Mouse (Mus musculus): Measurements from ENCODE around the gene Card19.

The Card19 gene

GRCm38 (mm10) chr13:49215504-49216219 is at the start of gene Card19:
Card19 (minus strand) TSS chr13:49216037.
- in situ Hi-C loops (cut with MboI; ENCODE audit: low pct_unique_long_range_greater_than_20kb in 1 of 2, low sequenced_read_pairs in 2 of 2, unreplicated experiment in 1 of 2), result no loop called here

GRCm38 (mm10) chr13:49260036-49260722 is 44.3 kb upstream of the Card19 start:
- in situ Hi-C loops (cut with MboI; ENCODE audit: low pct_unique_long_range_greater_than_20kb in 1 of 2, low sequenced_read_pairs in 2 of 2, unreplicated experiment in 1 of 2), result no loop called here

- in situ Hi-C loops (cut with MboI; ENCODE audit: low pct_unique_long_range_greater_than_20kb in 1 of 2, low sequenced_read_pairs in 2 of 2, unreplicated experiment in 1 of 2), result no loop called here
Observed at GRCm38 (mm10) chr13:49257819-49258313, 42.0 kb upstream of the Card19 start.

- in situ Hi-C loops (cut with MboI; ENCODE audit: low pct_unique_long_range_greater_than_20kb in 1 of 2, low sequenced_read_pairs in 2 of 2, unreplicated experiment in 1 of 2), result no loop called here
Observed at GRCm38 (mm10) chr13:49252746-49253145, 36.9 kb upstream of the Card19 start.

GRCm38 (mm10) chr13:49252113-49252512 is 36.3 kb upstream of the Card19 start:
- in situ Hi-C loops (cut with MboI; ENCODE audit: low pct_unique_long_range_greater_than_20kb in 1 of 2, low sequenced_read_pairs in 2 of 2, unreplicated experiment in 1 of 2), result no loop called here

GRCm38 (mm10) chr13:49250716-49251517 is 35.1 kb upstream of the Card19 start:
- in situ Hi-C loops (cut with MboI; ENCODE audit: low pct_unique_long_range_greater_than_20kb in 1 of 2, low sequenced_read_pairs in 2 of 2, unreplicated experiment in 1 of 2), result no loop called here

- in situ Hi-C loops (cut with MboI; ENCODE audit: low pct_unique_long_range_greater_than_20kb in 1 of 2, low sequenced_read_pairs in 2 of 2, unreplicated experiment in 1 of 2), result no loop called here
Observed at GRCm38 (mm10) chr13:49249634-49250033, 33.8 kb upstream of the Card19 start.

- in situ Hi-C loops (cut with MboI; ENCODE audit: low pct_unique_long_range_greater_than_20kb in 1 of 2, low sequenced_read_pairs in 2 of 2, unreplicated experiment in 1 of 2), result no loop called here
Observed at GRCm38 (mm10) chr13:49248923-49249322, 33.1 kb upstream of the Card19 start.

- in situ Hi-C loops (cut with MboI; ENCODE audit: low pct_unique_long_range_greater_than_20kb in 1 of 2, low sequenced_read_pairs in 2 of 2, unreplicated experiment in 1 of 2), result no loop called here
Observed at GRCm38 (mm10) chr13:49248467-49248862, 32.6 kb upstream of the Card19 start, which contains the start of gene Susd3. Susd3 (minus strand) TSS chr13:49248706.

- in situ Hi-C loops (cut with MboI; ENCODE audit: low pct_unique_long_range_greater_than_20kb in 1 of 2, low sequenced_read_pairs in 2 of 2, unreplicated experiment in 1 of 2), result no loop called here
Observed at GRCm38 (mm10) chr13:49247740-49248466, 32.1 kb upstream of the Card19 start.

- in situ Hi-C loops (cut with MboI; ENCODE audit: low pct_unique_long_range_greater_than_20kb in 1 of 2, low sequenced_read_pairs in 2 of 2, unreplicated experiment in 1 of 2), result no loop called here
Observed at GRCm38 (mm10) chr13:49247232-49247739, 31.4 kb upstream of the Card19 start.

- in situ Hi-C loops (cut with MboI; ENCODE audit: low pct_unique_long_range_greater_than_20kb in 1 of 2, low sequenced_read_pairs in 2 of 2, unreplicated experiment in 1 of 2), result no loop called here
Observed at GRCm38 (mm10) chr13:49246626-49247025, 30.8 kb upstream of the Card19 start.

- in situ Hi-C loops (cut with MboI; ENCODE audit: low pct_unique_long_range_greater_than_20kb in 1 of 2, low sequenced_read_pairs in 2 of 2, unreplicated experiment in 1 of 2), result no loop called here
Observed at GRCm38 (mm10) chr13:49246011-49246410, 30.2 kb upstream of the Card19 start.

- in situ Hi-C loops (cut with MboI; ENCODE audit: low pct_unique_long_range_greater_than_20kb in 1 of 2, low sequenced_read_pairs in 2 of 2, unreplicated experiment in 1 of 2), result no loop called here
Observed at GRCm38 (mm10) chr13:49245251-49245650, 29.4 kb upstream of the Card19 start.

- in situ Hi-C loops (cut with MboI; ENCODE audit: low pct_unique_long_range_greater_than_20kb in 1 of 2, low sequenced_read_pairs in 2 of 2, unreplicated experiment in 1 of 2), result no loop called here
Observed at GRCm38 (mm10) chr13:49243492-49243891, 27.7 kb upstream of the Card19 start.

GRCm38 (mm10) chr13:49242321-49243065 is 26.7 kb upstream of the Card19 start:
- in situ Hi-C loops (cut with MboI; ENCODE audit: low pct_unique_long_range_greater_than_20kb in 1 of 2, low sequenced_read_pairs in 2 of 2, unreplicated experiment in 1 of 2), result no loop called here

- in situ Hi-C loops (cut with MboI; ENCODE audit: low pct_unique_long_range_greater_than_20kb in 1 of 2, low sequenced_read_pairs in 2 of 2, unreplicated experiment in 1 of 2), result no loop called here
Observed at GRCm38 (mm10) chr13:49238737-49239136, 22.9 kb upstream of the Card19 start.

- in situ Hi-C loops (cut with MboI; ENCODE audit: low pct_unique_long_range_greater_than_20kb in 1 of 2, low sequenced_read_pairs in 2 of 2, unreplicated experiment in 1 of 2), result no loop called here
Observed at GRCm38 (mm10) chr13:49237617-49238016, 21.8 kb upstream of the Card19 start.

Data from mouse embryonic stem cell (cell line).